Mouse (Mus musculus) cerebellum, adult 2 months (tissue): Measurements from ENCODE around the gene Uvrag.

Experiments
- CTCF ChIP-seq: fragments of 200-500 bp; IDR thresholded peaks from 2 replicates; pipeline ENCODE4 v1.5.1; 2011; ENCODE audit warnings: low read depth, mild to moderate bottlenecking, control low read depth, low read length, moderate library complexity, borderline replicate concordance; ENCODE audit not compliant: insufficient read depth
- POLR2A ChIP-seq: fragments of 200-500 bp; IDR thresholded peaks from 2 replicates; pipeline ENCODE4 v1.6.1; 2011; ENCODE audit warnings: low read length, control low read depth, borderline replicate concordance; ENCODE audit not compliant: insufficient read depth

- TF ChIP-seq POLR2A = no peak
- TF ChIP-seq CTCF = peak; percentile 96
Observed at GRCm38 (mm10) chr7:99151342-99151741, 10.4 kb upstream of the Uvrag start.
